Mouse (Mus musculus): ENCODE measurements around the gene Rpl3. TPM values are rescaled to one million over a fixed set of nuclear protein-coding genes. Genes with fewer than 3 reads are reported as not detected.

Rpl3 gene
- polyA plus RNA-seq, 2 experiments, result 765 to 774 TPM

- H3K9ac ChIP-seq (replicated peaks), result peak overlapping the region; percentile 4; the same call in 1 of the 2 replicates
Measured at GRCm38 (mm10) chr15:80076338-80077136, 15.1 kb downstream of the Rpl3 start.

GRCm38 (mm10) chr15:80075733-80076337 lies 15.8 kb downstream of the Rpl3 start:
- 25% methylated on average over 5 of the region's 5 CpGs for WGBS (ENCODE audit: insufficient replicate concordance)
- no peaks in the 10 kb centered on the region for H3K27me3 ChIP-seq (ENCODE audit: control insufficient read depth, insufficient read depth, low read length)
- DNase-seq (ENCODE audit: low read depth in 3 of 3, low spot score in 3 of 3) (no peak), ATAC-seq (ENCODE audit: insufficient read depth) (peak; percentile 58)
- peaks cover 44% of the 10 kb centered on the region for H3K36me3 ChIP-seq (replicated peaks; ENCODE audit: control insufficient read depth, insufficient read depth, low read depth)
- no peaks in the 10 kb centered on the region for H3K9me3 ChIP-seq (ENCODE audit: control insufficient read depth, low read length)
- peak overlapping the region; percentile 4; the same call in 1 of the 2 replicates for H3K9ac ChIP-seq (replicated peaks)
- peak overlapping the region; percentile 53 for H3K27ac ChIP-seq
- 0 out of 2 replicates have a peak overlapping the region, but pooled peaks have one; percentile 20 for H3K4me2 ChIP-seq (ENCODE audit: low read depth)
- peaks cover 11 to 30% of the 10 kb centered on the region in 2 experiments for H3K4me1 ChIP-seq (replicated peaks; ENCODE audit: control insufficient read depth in 2 of 2, insufficient read depth in 2 of 2, low read length in 1 of 2)
- no peak for TF ChIP-seq CTCF (IDR thresholded peaks at IDR 0.05; ENCODE audit: low read depth)
- no peak for TF ChIP-seq EP300 (IDR thresholded peaks at IDR 0.05; ENCODE audit: low read depth)
- H3K4me3 ChIP-seq (ENCODE audit: insufficient read depth in 1 of 2, low read depth in 2 of 2, low read length in 2 of 2), result no peak overlapping the region

More at GRCm38 (mm10) chr15:80076338-80077136, 15.1 kb downstream of the Rpl3 start:
- Histone ChIP-seq H3K27me3 (ENCODE audit: control insufficient read depth, insufficient read depth, low read length) (no peaks in the 10 kb centered on the region), H3K4me1 (replicated peaks; ENCODE audit: control insufficient read depth in 2 of 2, insufficient read depth in 2 of 2, low read length in 1 of 2) (peaks cover 15 to 34% of the 10 kb centered on the region in 2 experiments), H3K4me3 (ENCODE audit: insufficient read depth in 1 of 2, low read depth in 2 of 2, low read length in 2 of 2) (no peak overlapping the region), H3K36me3 (replicated peaks; ENCODE audit: control insufficient read depth, insufficient read depth, low read depth) (peaks cover 51% of the 10 kb centered on the region), H3K27ac (peak overlapping the region; percentile 53), H3K4me2 (ENCODE audit: low read depth) (0 out of 2 replicates have a peak overlapping the region, but pooled peaks have one; percentile 20), H3K9me3 (ENCODE audit: control insufficient read depth, low read length) (no peaks in the 10 kb centered on the region)
- ATAC-seq (ENCODE audit: insufficient read depth) (peak; percentile 76), DNase-seq (ENCODE audit: low read depth in 3 of 3, low spot score in 3 of 3) (peak; percentile 50 to 73 (median 72))
- TF ChIP-seq CTCF (IDR thresholded peaks at IDR 0.05; ENCODE audit: low read depth) (peak; percentile 92), EP300 (IDR thresholded peaks at IDR 0.05; ENCODE audit: low read depth) (peak; percentile 36; the same call in 1 of the 2 replicates)
- WGBS (ENCODE audit: insufficient replicate concordance), result 0% methylated on average over 2 of the region's 2 CpGs

GRCm38 (mm10) chr15:80075374-80075694 lies 16.3 kb downstream of the Rpl3 start:
- 31% methylated on average over 3 of the region's 3 CpGs for WGBS (ENCODE audit: insufficient replicate concordance)
- no peak overlapping the region for H3K9ac ChIP-seq (replicated peaks)
- TF ChIP-seq CTCF (IDR thresholded peaks at IDR 0.05; ENCODE audit: low read depth) (no peak), EP300 (IDR thresholded peaks at IDR 0.05; ENCODE audit: low read depth) (no peak)
- H3K36me3 ChIP-seq (replicated peaks; ENCODE audit: control insufficient read depth, insufficient read depth, low read depth), result peaks cover 39% of the 10 kb centered on the region
- H3K9me3 ChIP-seq (ENCODE audit: control insufficient read depth, low read length), result no peaks in the 10 kb centered on the region
- DNase-seq (ENCODE audit: low read depth in 3 of 3, low spot score in 3 of 3) (no peak), ATAC-seq (ENCODE audit: insufficient read depth) (no peak)
- H3K4me3 ChIP-seq (ENCODE audit: insufficient read depth in 1 of 2, low read depth in 2 of 2, low read length in 2 of 2), result no peak overlapping the region
- no peak overlapping the region for H3K4me2 ChIP-seq (ENCODE audit: low read depth)
- H3K4me1 ChIP-seq (replicated peaks; ENCODE audit: control insufficient read depth in 2 of 2, insufficient read depth in 2 of 2, low read length in 1 of 2), result peaks cover 8 to 25% of the 10 kb centered on the region in 2 experiments
- peak overlapping the region; percentile 53 for H3K27ac ChIP-seq
- no peaks in the 10 kb centered on the region for H3K27me3 ChIP-seq (ENCODE audit: control insufficient read depth, insufficient read depth, low read length)

- no peak for DNase-seq (ENCODE audit: low read depth in 3 of 3, low spot score in 3 of 3)
- no peak overlapping the region for H3K9ac ChIP-seq (replicated peaks)
- peaks cover 34% of the 10 kb centered on the region for H3K36me3 ChIP-seq (replicated peaks; ENCODE audit: control insufficient read depth, insufficient read depth, low read depth)
- 22% methylated on average over 6 of the region's 6 CpGs for WGBS (ENCODE audit: insufficient replicate concordance)
- H3K9me3 ChIP-seq (ENCODE audit: control insufficient read depth, low read length), result no peaks in the 10 kb centered on the region
- H3K4me3 ChIP-seq (ENCODE audit: insufficient read depth in 1 of 2, low read depth in 2 of 2, low read length in 2 of 2), result no peak overlapping the region
- H3K4me1 ChIP-seq (replicated peaks; ENCODE audit: control insufficient read depth in 2 of 2, insufficient read depth in 2 of 2, low read length in 1 of 2), result peaks cover 8 to 20% of the 10 kb centered on the region in 2 experiments
- H3K4me2 ChIP-seq (ENCODE audit: low read depth), result no peak overlapping the region
- H3K27me3 ChIP-seq (ENCODE audit: control insufficient read depth, insufficient read depth, low read length), result no peaks in the 10 kb centered on the region
- ATAC-seq (ENCODE audit: insufficient read depth), result no peak
- no peak overlapping the region for H3K27ac ChIP-seq
- no peak for TF ChIP-seq EP300 (IDR thresholded peaks at IDR 0.05; ENCODE audit: low read depth)
Measured at GRCm38 (mm10) chr15:80074663-80075373, 16.9 kb downstream of the Rpl3 start.

GRCm38 (mm10) chr15:80073256-80073621 lies 18.4 kb downstream of the Rpl3 start:
- H3K27me3 ChIP-seq (ENCODE audit: control insufficient read depth, insufficient read depth, low read length), result no peaks in the 10 kb centered on the region
- peaks cover 8 to 20% of the 10 kb centered on the region in 2 experiments for H3K4me1 ChIP-seq (replicated peaks; ENCODE audit: control insufficient read depth in 2 of 2, insufficient read depth in 2 of 2, low read length in 1 of 2)
- H3K9ac ChIP-seq (replicated peaks), result no peak overlapping the region
- H3K4me3 ChIP-seq (ENCODE audit: insufficient read depth in 1 of 2, low read depth in 2 of 2, low read length in 2 of 2), result no peak overlapping the region
- ATAC-seq (ENCODE audit: insufficient read depth) (no peak), DNase-seq (ENCODE audit: low read depth in 3 of 3, low spot score in 3 of 3) (no peak)
- WGBS (ENCODE audit: insufficient replicate concordance), result 67% methylated on average over 1 of the region's 1 CpGs
- H3K27ac ChIP-seq, result no peak overlapping the region
- H3K36me3 ChIP-seq (replicated peaks; ENCODE audit: control insufficient read depth, insufficient read depth, low read depth), result peaks cover 18% of the 10 kb centered on the region
- no peak overlapping the region for H3K4me2 ChIP-seq (ENCODE audit: low read depth)
- TF ChIP-seq CTCF (IDR thresholded peaks at IDR 0.05; ENCODE audit: low read depth), result no peak
- no peak for TF ChIP-seq EP300 (IDR thresholded peaks at IDR 0.05; ENCODE audit: low read depth)
- H3K9me3 ChIP-seq (ENCODE audit: control insufficient read depth, low read length), result no peaks in the 10 kb centered on the region
